Mouse (Mus musculus): Measurements from ENCODE around the gene Calhm5. TPM values are rescaled to one million over a fixed set of nuclear protein-coding genes. Genes with fewer than 3 reads are reported as not detected.

Calhm5 gene
- polyA plus RNA-seq, 1 experiment from 2014 or later = 0.05 TPM

DNA sequence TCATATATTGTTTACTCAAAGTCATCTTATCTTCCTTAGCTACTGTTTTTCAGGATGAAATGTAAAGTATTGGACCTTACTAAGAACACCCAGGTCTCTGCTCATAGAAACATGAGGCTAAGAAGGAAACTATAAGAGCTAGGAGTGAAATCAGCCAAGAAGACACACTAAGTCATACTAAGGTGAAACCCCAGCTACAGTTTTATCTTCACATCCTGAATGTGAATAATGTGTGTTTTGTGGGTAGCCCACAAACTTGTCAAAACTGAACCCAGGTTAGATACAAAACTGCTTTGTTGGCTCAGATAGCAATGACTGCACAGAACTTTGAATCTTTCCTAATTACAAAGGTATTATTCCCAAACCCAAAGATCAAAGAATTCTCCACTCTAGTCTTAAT, 21.5 kb upstream of the Calhm5 start:
- Histone ChIP-seq H3K9ac (ENCODE audit: low read depth, low read length) (no peak overlapping the region), H3K4me3 (ENCODE audit: low read depth, low read length) (no peak overlapping the region), H3K36me3 (ENCODE audit: control insufficient read depth, insufficient read depth) (no peaks in the 10 kb centered on the region), H3K9me3 (replicated peaks; ENCODE audit: control insufficient read depth, low read length) (no peaks in the 10 kb centered on the region), H3K27ac (ENCODE audit: low read length) (no peak overlapping the region), H3K4me1 (ENCODE audit: control insufficient read depth, low read depth, low read length) (no peaks in the 10 kb centered on the region), H3K4me2 (ENCODE audit: low read depth, low read length) (no peak overlapping the region), H3K27me3 (ENCODE audit: control insufficient read depth, insufficient read depth, low read depth, low read length) (no peaks in the 10 kb centered on the region)
- no peak for ATAC-seq (ENCODE audit: low read depth)

DNA sequence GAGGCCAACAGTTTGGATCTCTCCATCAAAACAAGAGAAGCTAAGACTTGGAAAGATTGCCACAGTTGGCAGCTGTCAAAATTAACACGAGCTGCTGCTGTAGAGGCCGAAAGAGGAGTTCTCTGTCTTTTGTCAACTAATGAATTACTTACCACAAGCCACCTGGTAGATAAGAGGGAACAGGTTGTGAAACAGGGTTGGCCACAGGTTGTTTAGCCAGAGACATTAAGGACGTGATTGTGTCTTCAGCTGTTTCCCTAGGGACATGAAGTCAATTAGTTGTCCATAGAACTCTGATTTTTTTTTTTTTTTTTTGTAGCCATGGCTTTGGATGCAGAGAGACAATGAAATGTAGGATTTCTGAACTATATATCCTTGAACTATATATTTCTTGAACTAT, 20.8 kb upstream of the Calhm5 start:
- H3K4me1 ChIP-seq (ENCODE audit: control insufficient read depth, low read depth, low read length) = no peaks in the 10 kb centered on the region
- H3K36me3 ChIP-seq (ENCODE audit: control insufficient read depth, insufficient read depth) = no peaks in the 10 kb centered on the region
- no peaks in the 10 kb centered on the region for H3K27me3 ChIP-seq (ENCODE audit: control insufficient read depth, insufficient read depth, low read depth, low read length)
- no peaks in the 10 kb centered on the region for H3K9me3 ChIP-seq (replicated peaks; ENCODE audit: control insufficient read depth, low read length)
- H3K9ac ChIP-seq (ENCODE audit: low read depth, low read length) = no peak overlapping the region
- no peak overlapping the region for H3K27ac ChIP-seq (ENCODE audit: low read length)
- 50% methylated on average over 3 of the region's 3 CpGs for WGBS (ENCODE audit: insufficient replicate concordance)
- H3K4me2 ChIP-seq (ENCODE audit: low read depth, low read length) = no peak overlapping the region
- H3K4me3 ChIP-seq (ENCODE audit: low read depth, low read length) = no peak overlapping the region
- ATAC-seq (ENCODE audit: low read depth) = no peak

- Histone ChIP-seq H3K4me3 (ENCODE audit: low read depth, low read length) (no peak overlapping the region), H3K4me1 (ENCODE audit: control insufficient read depth, low read depth, low read length) (no peaks in the 10 kb centered on the region), H3K9ac (ENCODE audit: low read depth, low read length) (no peak overlapping the region), H3K4me2 (ENCODE audit: low read depth, low read length) (no peak overlapping the region), H3K27me3 (ENCODE audit: control insufficient read depth, insufficient read depth, low read depth, low read length) (no peaks in the 10 kb centered on the region), H3K27ac (ENCODE audit: low read length) (no peak overlapping the region), H3K36me3 (ENCODE audit: control insufficient read depth, insufficient read depth) (no peaks in the 10 kb centered on the region), H3K9me3 (replicated peaks; ENCODE audit: control insufficient read depth, low read length) (no peaks in the 10 kb centered on the region)
- ATAC-seq (ENCODE audit: low read depth) = no peak
- WGBS (ENCODE audit: insufficient replicate concordance) = 66% methylated on average over 4 of the region's 4 CpGs
Measured at GRCm38 (mm10) chr10:34111964-34112738, 15.8 kb upstream of the Calhm5 start.

GRCm38 (mm10) chr10:34110863-34111465, 14.6 kb upstream of the Calhm5 start:
- no peak overlapping the region for H3K27ac ChIP-seq (ENCODE audit: low read length)
- ATAC-seq (ENCODE audit: low read depth) = no peak
- H3K36me3 ChIP-seq (ENCODE audit: control insufficient read depth, insufficient read depth) = no peaks in the 10 kb centered on the region
- H3K4me2 ChIP-seq (ENCODE audit: low read depth, low read length) = no peak overlapping the region
- no peak overlapping the region for H3K9ac ChIP-seq (ENCODE audit: low read depth, low read length)
- no peaks in the 10 kb centered on the region for H3K9me3 ChIP-seq (replicated peaks; ENCODE audit: control insufficient read depth, low read length)
- WGBS (ENCODE audit: insufficient replicate concordance) = 60% methylated on average over 13 of the region's 13 CpGs
- no peaks in the 10 kb centered on the region for H3K27me3 ChIP-seq (ENCODE audit: control insufficient read depth, insufficient read depth, low read depth, low read length)
- H3K4me3 ChIP-seq (ENCODE audit: low read depth, low read length) = no peak overlapping the region
- no peaks in the 10 kb centered on the region for H3K4me1 ChIP-seq (ENCODE audit: control insufficient read depth, low read depth, low read length)

- H3K4me3 ChIP-seq (ENCODE audit: low read depth, low read length) = no peak overlapping the region
- no peaks in the 10 kb centered on the region for H3K4me1 ChIP-seq (ENCODE audit: control insufficient read depth, low read depth, low read length)
- peak overlapping the region; percentile 22 for H3K4me2 ChIP-seq (ENCODE audit: low read depth, low read length)
- no peaks in the 10 kb centered on the region for H3K9me3 ChIP-seq (replicated peaks; ENCODE audit: control insufficient read depth, low read length)
- WGBS (ENCODE audit: insufficient replicate concordance) = 44% methylated on average over 12 of the region's 12 CpGs
- no peaks in the 10 kb centered on the region for H3K27me3 ChIP-seq (ENCODE audit: control insufficient read depth, insufficient read depth, low read depth, low read length)
- H3K9ac ChIP-seq (ENCODE audit: low read depth, low read length) = no peak overlapping the region
- no peak for ATAC-seq (ENCODE audit: low read depth)
- no peaks in the 10 kb centered on the region for H3K36me3 ChIP-seq (ENCODE audit: control insufficient read depth, insufficient read depth)
- no peak overlapping the region for H3K27ac ChIP-seq (ENCODE audit: low read length)
Measured at GRCm38 (mm10) chr10:34095964-34096363, 355 bp downstream of the Calhm5 start.

DNA sequence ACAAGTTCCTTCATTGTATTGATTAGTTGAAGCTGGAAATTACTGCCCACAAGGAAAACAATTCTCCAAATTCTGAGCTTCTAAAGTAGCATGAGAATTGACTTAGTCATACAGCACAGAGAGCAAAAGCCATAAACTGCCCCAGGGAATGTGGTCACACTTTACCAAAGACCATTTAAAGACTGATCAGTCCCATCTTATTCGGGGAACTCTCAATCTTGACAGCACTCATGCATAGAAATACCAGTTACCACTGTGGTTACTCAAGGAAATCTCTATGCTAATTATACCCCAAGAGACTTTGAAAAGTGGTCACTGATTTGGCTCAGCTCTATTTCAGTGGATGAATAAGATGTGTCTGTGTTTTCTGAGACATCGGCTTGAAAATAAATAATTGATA, 1.2 kb downstream of the Calhm5 start:
- no peak for ATAC-seq (ENCODE audit: low read depth)
- Histone ChIP-seq H3K27me3 (ENCODE audit: control insufficient read depth, insufficient read depth, low read depth, low read length) (no peaks in the 10 kb centered on the region), H3K27ac (ENCODE audit: low read length) (no peak overlapping the region), H3K4me1 (ENCODE audit: control insufficient read depth, low read depth, low read length) (no peaks in the 10 kb centered on the region), H3K36me3 (ENCODE audit: control insufficient read depth, insufficient read depth) (no peaks in the 10 kb centered on the region), H3K4me3 (ENCODE audit: low read depth, low read length) (no peak overlapping the region), H3K9ac (ENCODE audit: low read depth, low read length) (no peak overlapping the region), H3K4me2 (ENCODE audit: low read depth, low read length) (no peak overlapping the region), H3K9me3 (replicated peaks; ENCODE audit: control insufficient read depth, low read length) (no peaks in the 10 kb centered on the region)
- 57% methylated on average over 2 of the region's 2 CpGs for WGBS (ENCODE audit: insufficient replicate concordance)

- Histone ChIP-seq H3K27ac (ENCODE audit: low read length) (no peak overlapping the region), H3K4me3 (ENCODE audit: low read depth, low read length) (no peak overlapping the region), H3K9me3 (replicated peaks; ENCODE audit: control insufficient read depth, low read length) (no peaks in the 10 kb centered on the region), H3K9ac (ENCODE audit: low read depth, low read length) (no peak overlapping the region), H3K4me1 (ENCODE audit: control insufficient read depth, low read depth, low read length) (no peaks in the 10 kb centered on the region), H3K36me3 (ENCODE audit: control insufficient read depth, insufficient read depth) (no peaks in the 10 kb centered on the region), H3K4me2 (ENCODE audit: low read depth, low read length) (no peak overlapping the region), H3K27me3 (ENCODE audit: control insufficient read depth, insufficient read depth, low read depth, low read length) (no peaks in the 10 kb centered on the region)
- no peak for ATAC-seq (ENCODE audit: low read depth)
- WGBS (ENCODE audit: insufficient replicate concordance) = 45% methylated on average over 5 of the region's 5 CpGs
Measured at GRCm38 (mm10) chr10:34091888-34092287, 4.4 kb downstream of the Calhm5 start.

- no peaks in the 10 kb centered on the region for H3K9me3 ChIP-seq (replicated peaks; ENCODE audit: control insufficient read depth, low read length)
- WGBS (ENCODE audit: insufficient replicate concordance) = 43% methylated on average over 1 of the region's 1 CpGs
Measured at GRCm38 (mm10) chr10:34090481-34090880, 5.8 kb downstream of the Calhm5 start.

DNA sequence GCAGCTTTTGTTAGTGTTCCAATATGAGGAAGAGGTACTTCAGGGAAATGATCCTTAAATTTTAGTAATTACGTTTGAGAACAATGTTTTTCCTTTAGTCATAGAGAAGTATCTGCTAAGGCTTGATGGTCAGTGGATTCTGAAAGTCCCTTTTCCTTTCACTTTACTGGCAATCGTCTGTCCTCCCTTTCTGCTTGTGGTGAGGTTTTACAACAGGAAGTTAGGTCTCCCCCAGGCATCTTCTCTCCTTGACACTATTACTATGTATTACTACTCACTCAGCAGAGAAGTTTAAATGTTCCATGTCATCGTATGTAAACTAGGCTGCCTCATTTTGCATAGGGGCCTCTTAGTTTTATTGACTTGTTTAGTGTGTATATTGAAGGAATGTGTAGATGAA, 6.8 kb downstream of the Calhm5 start:
- ATAC-seq (ENCODE audit: low read depth) = no peak

More at GRCm38 (mm10) chr10:34090481-34090880, 5.8 kb downstream of the Calhm5 start:
- Histone ChIP-seq H3K4me1 (ENCODE audit: control insufficient read depth, low read depth, low read length) (no peaks in the 10 kb centered on the region), H3K4me2 (ENCODE audit: low read depth, low read length) (no peak overlapping the region), H3K27ac (ENCODE audit: low read length) (no peak overlapping the region), H3K36me3 (ENCODE audit: control insufficient read depth, insufficient read depth) (no peaks in the 10 kb centered on the region), H3K27me3 (ENCODE audit: control insufficient read depth, insufficient read depth, low read depth, low read length) (no peaks in the 10 kb centered on the region), H3K9ac (ENCODE audit: low read depth, low read length) (no peak overlapping the region), H3K4me3 (ENCODE audit: low read depth, low read length) (no peak overlapping the region)
- no peak for ATAC-seq (ENCODE audit: low read depth)

More for the DNA sequence above, 6.8 kb downstream of the Calhm5 start:
- H3K4me3 ChIP-seq (ENCODE audit: low read depth, low read length) = no peak overlapping the region
- WGBS (ENCODE audit: insufficient replicate concordance) = 25% methylated on average over 3 of the region's 3 CpGs
- no peaks in the 10 kb centered on the region for H3K9me3 ChIP-seq (replicated peaks; ENCODE audit: control insufficient read depth, low read length)
- no peaks in the 10 kb centered on the region for H3K27me3 ChIP-seq (ENCODE audit: control insufficient read depth, insufficient read depth, low read depth, low read length)
- H3K4me2 ChIP-seq (ENCODE audit: low read depth, low read length) = no peak overlapping the region
- H3K36me3 ChIP-seq (ENCODE audit: control insufficient read depth, insufficient read depth) = no peaks in the 10 kb centered on the region
- H3K27ac ChIP-seq (ENCODE audit: low read length) = no peak overlapping the region
- H3K9ac ChIP-seq (ENCODE audit: low read depth, low read length) = no peak overlapping the region
- no peaks in the 10 kb centered on the region for H3K4me1 ChIP-seq (ENCODE audit: control insufficient read depth, low read depth, low read length)
